Mouse (Mus musculus) layer of hippocampus, postnatal 25 days (tissue): ENCODE measurements around the gene Myh9. TPM values are rescaled to one million over a fixed set of nuclear protein-coding genes. Genes with fewer than 3 reads are reported as not detected.
A peak's percentile ranks its signal among the peaks of the same experiment; 100 is the strongest.
"Not testable (repeated sequence)": the region's sequence is repeated elsewhere in the genome, so short reads cannot be mapped to it uniquely, and the experiment has no call there.

Experiments used
- DNase-seq, 2 experiments: peaks; one replicate each; pipeline ENCODE4 v3.0.0; 2022; ENCODE audit warnings: mixed read lengths in 2 of 2, low spot score in 1 of 2; ENCODE audit errors: extremely low spot score in 1 of 2
- total RNA-seq, 2 experiments: library from RNA; stranded (reverse); gene quantifications; 2 replicates each; pipeline ENCODE4 v1.2.3; 2021

Gene Myh9
- total RNA-seq, 2 experiments from 2014 or later = 75.0 to 90.2 TPM

GRCm38 (mm10) chr15:77868340-77868739, 26.4 kb upstream of the Myh9 start:
- DNase-seq = no peak

- DNase-seq = not testable (repeated sequence)
Measured at GRCm38 (mm10) chr15:77867231-77867968, 25.4 kb upstream of the Myh9 start.

GRCm38 (mm10) chr15:77866583-77867220, 24.7 kb upstream of the Myh9 start:
- DNase-seq = no peak

GRCm38 (mm10) chr15:77864063-77864758, 22.2 kb upstream of the Myh9 start:
- no peak for DNase-seq

- no peak for DNase-seq
Measured at GRCm38 (mm10) chr15:77862991-77863972, 21.3 kb upstream of the Myh9 start.

- DNase-seq = no peak
Measured at GRCm38 (mm10) chr15:77860081-77860665, 18.2 kb upstream of the Myh9 start.

- peak; percentile 33 to 43 for DNase-seq
Measured at GRCm38 (mm10) chr15:77857662-77858156, 15.7 kb upstream of the Myh9 start.

- DNase-seq = no peak
Measured at GRCm38 (mm10) chr15:77856541-77856940, 14.6 kb upstream of the Myh9 start.

GRCm38 (mm10) chr15:77855301-77855700, 13.3 kb upstream of the Myh9 start:
- DNase-seq = no peak

GRCm38 (mm10) chr15:77852001-77852400, 10.0 kb upstream of the Myh9 start:
- DNase-seq = no peak

GRCm38 (mm10) chr15:77851136-77851535, 9.2 kb upstream of the Myh9 start:
- DNase-seq = no peak

- no peak for DNase-seq
Measured at GRCm38 (mm10) chr15:77849572-77850229, 7.7 kb upstream of the Myh9 start.

GRCm38 (mm10) chr15:77849039-77849436, 7.1 kb upstream of the Myh9 start:
- no peak for DNase-seq

GRCm38 (mm10) chr15:77848415-77849038, 6.6 kb upstream of the Myh9 start:
- DNase-seq = no peak

GRCm38 (mm10) chr15:77847826-77848225, 5.9 kb upstream of the Myh9 start:
- DNase-seq = no peak

- no peak for DNase-seq
Measured at GRCm38 (mm10) chr15:77847108-77847507, 5.1 kb upstream of the Myh9 start.

- DNase-seq = not testable (repeated sequence)
Measured at GRCm38 (mm10) chr15:77845931-77846595, 4.1 kb upstream of the Myh9 start.

GRCm38 (mm10) chr15:77844955-77845635, 3.1 kb upstream of the Myh9 start:
- peak; percentile 32 to 40 for DNase-seq
